Mouse (Mus musculus): ENCODE results near the gene Abcc3. TPM values are rescaled to one million over a fixed set of nuclear protein-coding genes. Genes with fewer than 3 reads are reported as not detected.

Abcc3 gene
- polyA plus RNA-seq, 1 experiment from 2014 or later = 2.5 TPM

DNA sequence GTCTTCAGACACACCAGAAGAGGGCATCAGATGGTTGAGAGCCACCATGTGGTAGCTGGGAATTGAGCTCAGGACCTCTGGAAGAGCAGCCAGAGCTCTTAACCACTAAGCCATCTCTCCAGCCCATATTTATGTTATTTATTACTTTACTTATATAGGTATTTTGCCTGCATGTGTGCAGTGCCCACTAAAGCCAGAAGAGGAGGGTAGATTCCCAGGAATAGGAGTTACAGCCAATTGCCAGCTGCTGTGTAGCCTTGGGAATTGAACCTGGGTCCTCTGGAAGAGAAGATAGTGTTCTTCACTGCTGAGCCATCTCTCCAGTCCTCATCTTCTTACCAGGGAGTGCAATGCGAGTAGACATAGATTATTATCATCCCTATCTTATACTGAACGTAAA, 43.0 kb downstream of the Abcc3 start:
- H3K4me2 ChIP-seq (ENCODE audit: low read depth, low read length) = no peak overlapping the region
- no peaks in the 10 kb centered on the region for H3K9me3 ChIP-seq (ENCODE audit: control insufficient read depth, low read length)
- no peak overlapping the region for H3K27ac ChIP-seq (ENCODE audit: low read length)
- no peak overlapping the region for H3K4me3 ChIP-seq (ENCODE audit: low read length)
- H3K36me3 ChIP-seq (ENCODE audit: control insufficient read depth, insufficient read depth, low read length) = no peaks in the 10 kb centered on the region
- peaks cover 10% of the 10 kb centered on the region; the same call in 1 of the 2 replicates for H3K4me1 ChIP-seq (ENCODE audit: control insufficient read depth, insufficient read depth, low read length)
- ATAC-seq = no peak
- no peak overlapping the region for H3K9ac ChIP-seq (ENCODE audit: low read depth, low read length)
- WGBS = 77% methylated on average over 2 of the region's 2 CpGs
- no peaks in the 10 kb centered on the region for H3K27me3 ChIP-seq (replicated peaks; ENCODE audit: control insufficient read depth, insufficient read depth, low read length)

DNA sequence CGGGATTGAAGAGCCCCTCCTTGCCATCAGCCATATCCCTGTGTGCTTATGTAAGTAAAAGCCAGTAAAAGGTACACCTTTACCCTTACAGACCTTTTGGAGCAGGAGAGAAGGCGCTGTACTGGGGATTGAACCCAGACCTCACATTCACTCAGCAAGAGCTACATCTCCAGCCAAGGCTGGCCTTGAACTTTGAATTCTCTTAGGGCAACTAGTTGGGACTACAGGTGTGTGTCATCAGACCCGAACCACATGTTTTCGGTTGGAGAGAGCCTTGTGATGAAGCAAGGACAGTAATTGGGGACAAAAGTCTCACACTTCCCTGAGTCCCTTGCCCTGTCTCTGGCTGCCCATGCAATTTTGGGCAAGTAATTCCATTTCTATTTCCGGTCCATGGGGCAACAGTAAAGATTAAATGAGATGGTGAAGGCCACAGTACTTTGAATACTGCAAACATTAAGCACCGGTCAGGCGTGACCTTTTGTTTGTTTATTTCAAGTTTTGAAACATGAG, 45.7 kb downstream of the Abcc3 start:
- 67% methylated on average over 7 of the region's 7 CpGs for WGBS
- no peak for ATAC-seq
- Histone ChIP-seq H3K4me2 (ENCODE audit: low read depth, low read length) (no peak overlapping the region), H3K36me3 (ENCODE audit: control insufficient read depth, insufficient read depth, low read length) (no peaks in the 10 kb centered on the region), H3K4me3 (ENCODE audit: low read length) (no peak overlapping the region), H3K27me3 (replicated peaks; ENCODE audit: control insufficient read depth, insufficient read depth, low read length) (no peaks in the 10 kb centered on the region), H3K9me3 (ENCODE audit: control insufficient read depth, low read length) (no peaks in the 10 kb centered on the region), H3K27ac (ENCODE audit: low read length) (no peak overlapping the region; the same call in 1 of the 2 replicates), H3K9ac (ENCODE audit: low read depth, low read length) (no peak overlapping the region), H3K4me1 (ENCODE audit: control insufficient read depth, insufficient read depth, low read length) (peaks cover 12% of the 10 kb centered on the region; the same call in 1 of the 2 replicates)

DNA sequence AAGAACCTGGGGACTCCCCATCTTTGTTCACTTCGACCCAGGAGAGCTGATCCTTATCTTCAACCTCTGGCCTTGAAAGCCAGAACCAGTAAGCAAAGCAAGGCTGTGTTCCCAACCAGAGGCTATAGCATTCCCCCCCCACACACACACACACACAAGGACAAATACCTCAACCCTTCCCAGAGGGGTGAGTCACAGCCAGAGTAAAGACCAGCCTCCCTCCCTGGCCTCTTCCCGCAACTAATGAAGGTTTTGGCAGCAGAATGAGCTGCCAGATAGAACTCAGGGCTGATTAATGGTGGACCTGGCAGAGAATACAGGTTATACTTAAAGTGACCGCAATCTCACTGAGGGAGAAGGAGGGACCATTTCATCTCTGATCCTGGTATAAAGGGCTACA, 46.2 kb downstream of the Abcc3 start:
- peak; percentile 74 for ATAC-seq
- Histone ChIP-seq H3K4me1 (ENCODE audit: control insufficient read depth, insufficient read depth, low read length) (peaks cover 15% of the 10 kb centered on the region; the same call in 1 of the 2 replicates), H3K9ac (ENCODE audit: low read depth, low read length) (no peak overlapping the region), H3K4me2 (ENCODE audit: low read depth, low read length) (no peak overlapping the region), H3K27me3 (replicated peaks; ENCODE audit: control insufficient read depth, insufficient read depth, low read length) (no peaks in the 10 kb centered on the region), H3K27ac (ENCODE audit: low read length) (no peak overlapping the region; the same call in 1 of the 2 replicates), H3K9me3 (ENCODE audit: control insufficient read depth, low read length) (no peaks in the 10 kb centered on the region), H3K4me3 (ENCODE audit: low read length) (no peak overlapping the region), H3K36me3 (ENCODE audit: control insufficient read depth, insufficient read depth, low read length) (no peaks in the 10 kb centered on the region)
- WGBS = 34% methylated on average over 3 of the region's 3 CpGs

DNA sequence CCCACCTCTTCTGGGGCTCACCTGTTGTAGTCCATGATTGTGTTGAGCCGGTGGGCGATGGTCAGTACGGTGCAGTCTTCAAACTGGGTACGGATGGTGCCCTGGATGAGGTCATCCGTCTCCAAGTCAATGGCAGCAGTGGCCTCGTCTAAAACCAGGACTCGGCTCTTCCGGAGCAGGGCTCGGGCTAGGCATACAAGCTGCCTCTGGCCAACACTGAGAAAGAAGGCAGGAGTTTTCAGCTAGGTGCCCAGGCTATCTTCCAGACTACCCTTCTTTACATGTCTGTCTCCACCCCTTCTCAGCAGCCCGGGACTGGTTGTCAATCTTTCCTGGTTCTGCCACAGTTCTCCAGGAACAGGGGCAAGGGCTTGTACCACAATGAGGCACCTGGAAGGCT, 46.9 kb downstream of the Abcc3 start:
- Histone ChIP-seq H3K4me2 (ENCODE audit: low read depth, low read length) (no peak overlapping the region), H3K9ac (ENCODE audit: low read depth, low read length) (no peak overlapping the region), H3K4me1 (ENCODE audit: control insufficient read depth, insufficient read depth, low read length) (peaks cover 15% of the 10 kb centered on the region; the same call in 1 of the 2 replicates), H3K27ac (ENCODE audit: low read length) (no peak overlapping the region), H3K36me3 (ENCODE audit: control insufficient read depth, insufficient read depth, low read length) (no peaks in the 10 kb centered on the region), H3K4me3 (ENCODE audit: low read length) (no peak overlapping the region), H3K27me3 (replicated peaks; ENCODE audit: control insufficient read depth, insufficient read depth, low read length) (no peaks in the 10 kb centered on the region), H3K9me3 (ENCODE audit: control insufficient read depth, low read length) (no peaks in the 10 kb centered on the region)
- ATAC-seq = no peak
- WGBS = 75% methylated on average over 10 of the region's 10 CpGs

DNA sequence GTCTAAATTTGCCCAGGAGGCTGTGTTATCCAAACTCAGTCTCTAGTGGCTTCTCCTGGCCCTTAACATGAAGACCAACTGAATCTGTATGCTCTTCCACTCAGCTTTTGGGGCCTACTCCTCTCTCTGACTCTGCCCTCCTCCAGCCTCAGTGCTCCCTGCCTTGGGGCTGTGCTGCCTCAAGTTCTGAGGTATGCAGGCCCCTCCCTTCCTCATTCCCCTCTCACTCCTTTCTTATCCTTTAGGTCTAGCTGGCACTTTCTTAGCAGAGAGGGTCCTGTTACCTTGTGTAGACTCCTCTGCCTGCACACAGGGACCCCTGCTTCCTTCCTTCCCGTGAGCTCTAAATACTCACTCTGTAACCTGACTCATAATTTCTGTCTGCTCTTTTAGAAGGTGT, 48.3 kb downstream of the Abcc3 start:
- Histone ChIP-seq H3K9ac (ENCODE audit: low read depth, low read length) (no peak overlapping the region), H3K36me3 (ENCODE audit: control insufficient read depth, insufficient read depth, low read length) (peaks cover 5% of the 10 kb centered on the region), H3K4me1 (ENCODE audit: control insufficient read depth, insufficient read depth, low read length) (peaks cover 15% of the 10 kb centered on the region; the same call in 1 of the 2 replicates), H3K4me2 (ENCODE audit: low read depth, low read length) (no peak overlapping the region), H3K9me3 (ENCODE audit: control insufficient read depth, low read length) (no peaks in the 10 kb centered on the region), H3K27ac (ENCODE audit: low read length) (no peak overlapping the region), H3K27me3 (replicated peaks; ENCODE audit: control insufficient read depth, insufficient read depth, low read length) (no peaks in the 10 kb centered on the region), H3K4me3 (ENCODE audit: low read length) (no peak overlapping the region)
- ATAC-seq = no peak
- WGBS = 69% methylated on average over 1 of the region's 1 CpGs

DNA sequence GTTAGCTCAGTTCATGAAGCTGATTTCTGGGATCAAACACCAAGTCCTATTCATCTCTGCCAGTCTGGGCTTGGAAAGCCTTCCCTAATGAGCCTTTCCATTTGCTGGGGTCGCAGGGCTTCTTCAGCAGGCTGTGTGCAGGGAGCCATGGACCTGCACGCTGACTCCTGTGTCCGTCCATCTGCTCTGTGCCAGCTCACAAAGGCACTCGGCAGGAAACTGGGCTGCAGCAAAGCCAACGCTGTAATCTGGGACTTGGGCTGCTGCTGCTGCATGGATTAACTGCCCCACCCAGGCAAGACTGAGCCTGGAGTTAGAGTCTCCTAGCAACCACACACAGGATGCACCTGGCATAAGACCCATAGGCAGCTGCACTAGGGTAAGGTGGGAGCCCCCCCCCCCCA, 48.8 kb downstream of the Abcc3 start:
- peaks cover 15% of the 10 kb centered on the region; the same call in 1 of the 2 replicates for H3K4me1 ChIP-seq (ENCODE audit: control insufficient read depth, insufficient read depth, low read length)
- no peaks in the 10 kb centered on the region for H3K27me3 ChIP-seq (replicated peaks; ENCODE audit: control insufficient read depth, insufficient read depth, low read length)
- H3K9me3 ChIP-seq (ENCODE audit: control insufficient read depth, low read length) = no peaks in the 10 kb centered on the region
- no peak overlapping the region for H3K4me2 ChIP-seq (ENCODE audit: low read depth, low read length)
- H3K9ac ChIP-seq (ENCODE audit: low read depth, low read length) = no peak overlapping the region
- no peak overlapping the region for H3K4me3 ChIP-seq (ENCODE audit: low read length)
- H3K36me3 ChIP-seq (ENCODE audit: control insufficient read depth, insufficient read depth, low read length) = peaks cover 8% of the 10 kb centered on the region
- ATAC-seq = no peak
- no peak overlapping the region for H3K27ac ChIP-seq (ENCODE audit: low read length)
- 55% methylated on average over 5 of the region's 5 CpGs for WGBS

DNA sequence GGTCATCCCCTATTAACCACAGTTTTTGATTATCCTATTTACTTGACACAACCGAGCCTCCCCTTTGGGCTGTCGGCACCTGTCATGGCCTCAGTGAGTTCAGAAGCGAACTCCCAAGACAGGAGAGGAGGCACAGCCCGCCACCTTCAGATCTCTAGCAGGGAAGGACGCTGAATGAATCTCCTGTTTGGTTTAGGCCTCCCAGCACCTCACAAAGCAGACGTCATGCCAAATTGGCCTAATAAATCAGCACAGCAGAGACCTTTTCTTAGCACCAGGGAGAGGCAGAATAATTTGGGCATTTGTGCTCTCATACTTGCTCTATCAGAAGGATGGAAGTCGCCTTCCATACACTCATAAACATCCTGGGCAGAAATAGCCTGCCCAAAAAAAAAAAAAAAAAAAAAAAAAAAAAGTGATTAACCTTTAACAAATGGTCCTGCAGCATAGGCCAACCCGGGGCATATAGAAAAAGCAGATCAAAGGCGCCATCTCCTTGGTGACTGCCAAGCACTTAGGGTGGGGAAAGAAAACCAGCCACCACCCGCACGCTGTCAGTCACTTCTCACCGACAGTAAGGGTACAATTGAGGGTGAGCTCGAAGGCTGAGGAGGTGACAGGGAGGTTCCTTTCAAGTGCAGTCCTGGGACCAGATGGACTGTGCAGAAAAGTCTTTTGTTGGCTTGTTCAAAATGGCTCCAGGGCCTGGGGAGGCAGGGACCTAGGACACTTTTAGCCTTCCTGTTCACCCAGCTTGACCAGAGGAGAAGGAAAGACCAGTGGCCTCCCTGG, 50.5 kb downstream of the Abcc3 start:
- Histone ChIP-seq H3K4me3 (ENCODE audit: low read length) (no peak overlapping the region), H3K9ac (ENCODE audit: low read depth, low read length) (no peak overlapping the region), H3K27me3 (replicated peaks; ENCODE audit: control insufficient read depth, insufficient read depth, low read length) (no peaks in the 10 kb centered on the region), H3K9me3 (ENCODE audit: control insufficient read depth, low read length) (no peaks in the 10 kb centered on the region), H3K4me1 (ENCODE audit: control insufficient read depth, insufficient read depth, low read length) (peaks cover 15% of the 10 kb centered on the region; the same call in 1 of the 2 replicates), H3K4me2 (ENCODE audit: low read depth, low read length) (no peak overlapping the region), H3K36me3 (ENCODE audit: control insufficient read depth, insufficient read depth, low read length) (peaks cover 12% of the 10 kb centered on the region), H3K27ac (ENCODE audit: low read length) (peak overlapping the region; percentile 42; the same call in 1 of the 2 replicates)
- WGBS = 30% methylated on average over 13 of the region's 13 CpGs
- ATAC-seq = no peak

DNA sequence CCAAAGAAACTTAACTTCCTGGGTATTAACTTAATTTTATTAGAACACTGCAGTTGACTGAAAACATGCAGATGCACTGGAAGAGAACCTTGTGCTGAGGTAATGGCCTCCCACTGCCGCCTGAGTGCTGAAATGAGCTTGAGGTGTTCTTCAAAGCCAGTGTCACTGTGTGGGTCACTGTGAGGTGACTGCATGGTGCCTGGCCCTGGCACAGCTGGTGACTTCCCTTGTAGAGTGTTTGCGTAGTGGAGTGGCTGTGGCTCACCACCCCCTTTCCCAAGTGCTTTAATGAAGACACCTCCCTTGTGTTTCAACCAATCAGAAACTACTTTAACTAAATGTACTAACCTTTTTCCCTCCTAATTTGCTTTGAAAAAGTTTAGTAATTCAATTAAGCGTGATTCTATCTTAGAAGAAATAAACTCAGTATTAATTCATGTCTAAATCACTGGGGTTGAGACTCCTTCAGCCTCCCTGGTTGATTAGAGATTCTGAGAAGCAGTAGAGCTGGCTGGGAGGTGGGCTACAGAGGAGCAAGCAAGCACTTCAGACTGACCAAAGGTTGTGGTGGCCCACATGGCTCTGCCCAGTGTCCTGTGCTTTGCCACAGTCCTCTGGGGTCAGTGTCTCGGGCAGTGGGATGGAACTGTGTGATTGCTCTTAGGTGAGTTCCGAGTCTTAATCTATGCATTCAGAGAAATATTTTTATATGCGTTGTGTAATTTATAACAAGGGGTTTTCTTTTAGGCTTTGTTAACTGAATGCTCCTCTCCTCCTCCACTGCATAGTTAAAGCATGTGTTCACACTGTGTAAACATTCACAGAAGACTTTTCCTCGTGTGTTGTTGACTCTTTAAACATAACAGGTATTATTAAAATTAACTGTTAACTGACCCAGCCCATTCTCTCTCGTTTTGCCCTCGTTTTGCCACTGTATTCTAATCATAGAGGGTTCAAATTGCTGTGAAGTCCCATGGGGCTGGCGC, 51.6 kb downstream of the Abcc3 start:
- no peak overlapping the region for H3K4me2 ChIP-seq (ENCODE audit: low read depth, low read length)

More for the DNA sequence above, 51.6 kb downstream of the Abcc3 start:
- Histone ChIP-seq H3K4me1 (ENCODE audit: control insufficient read depth, insufficient read depth, low read length) (peaks cover 8% of the 10 kb centered on the region; the same call in 1 of the 2 replicates), H3K4me3 (ENCODE audit: low read length) (no peak overlapping the region), H3K27ac (ENCODE audit: low read length) (0 out of 2 replicates have a peak overlapping the region, but pooled peaks have one; percentile 7), H3K36me3 (ENCODE audit: control insufficient read depth, insufficient read depth, low read length) (peaks cover 12% of the 10 kb centered on the region), H3K27me3 (replicated peaks; ENCODE audit: control insufficient read depth, insufficient read depth, low read length) (no peaks in the 10 kb centered on the region), H3K9me3 (ENCODE audit: control insufficient read depth, low read length) (no peaks in the 10 kb centered on the region), H3K9ac (ENCODE audit: low read depth, low read length) (no peak overlapping the region)
- WGBS = 55% methylated on average over 10 of the region's 10 CpGs
- peak; percentile 43 for ATAC-seq
